Mouse (Mus musculus): ENCODE results near the gene Ghrl. TPM values are rescaled to one million over a fixed set of nuclear protein-coding genes. Genes with fewer than 3 reads are reported as not detected.
"Not testable (repeated sequence)": the region's sequence is repeated elsewhere in the genome, so short reads cannot be mapped to it uniquely, and the experiment has no call there.

Ghrl gene
- polyA plus RNA-seq, 1 experiment from 2014 or later = not detected

- H3K27me3 ChIP-seq (replicated peaks) = no peaks in the 10 kb centered on the region
- no peak for ATAC-seq (ENCODE audit: low FRiP score, low read depth)
- 98% methylated on average over 3 of the region's 3 CpGs for WGBS
- H3K27ac ChIP-seq = no peak overlapping the region
- H3K36me3 ChIP-seq = peaks cover 95% of the 10 kb centered on the region
- H3K4me1 ChIP-seq = no peaks in the 10 kb centered on the region
- no peak overlapping the region for H3K4me2 ChIP-seq (replicated peaks)
- no peak overlapping the region for H3K4me3 ChIP-seq
- no peaks in the 10 kb centered on the region for H3K9me3 ChIP-seq
- H3K9ac ChIP-seq = no peak overlapping the region
These were observed 11.6 kb upstream of the Ghrl start for GRCm38 (mm10) chr6:113731296-113731695.

- Histone ChIP-seq H3K27me3 (replicated peaks) (no peaks in the 10 kb centered on the region), H3K36me3 (peaks cover 81% of the 10 kb centered on the region), H3K4me2 (replicated peaks) (no peak overlapping the region), H3K4me1 (no peaks in the 10 kb centered on the region), H3K4me3 (no peak overlapping the region), H3K9ac (no peak overlapping the region), H3K27ac (no peak overlapping the region), H3K9me3 (no peaks in the 10 kb centered on the region)
- WGBS = 89% methylated on average over 7 of the region's 7 CpGs
- no peak for ATAC-seq (ENCODE audit: low FRiP score, low read depth)
These were observed 8.5 kb upstream of the Ghrl start for GRCm38 (mm10) chr6:113728181-113728580.

GRCm38 (mm10) chr6:113721061-113721460 lies 1.4 kb upstream of the Ghrl start:
- Histone ChIP-seq H3K27me3 (replicated peaks) (no peaks in the 10 kb centered on the region), H3K4me2 (replicated peaks) (no peak overlapping the region), H3K9me3 (no peaks in the 10 kb centered on the region), H3K27ac (no peak overlapping the region), H3K4me3 (no peak overlapping the region), H3K4me1 (no peaks in the 10 kb centered on the region), H3K9ac (no peak overlapping the region), H3K36me3 (peaks cover 39% of the 10 kb centered on the region)
- WGBS = 95% methylated on average over 4 of the region's 4 CpGs
- no peak for ATAC-seq (ENCODE audit: low FRiP score, low read depth)

GRCm38 (mm10) chr6:113717541-113717940 lies 2.1 kb downstream of the Ghrl start:
- H3K27ac ChIP-seq = no peak overlapping the region
- WGBS = 87% methylated on average over 3 of the region's 3 CpGs
- ATAC-seq (ENCODE audit: low FRiP score, low read depth) = no peak
- H3K4me2 ChIP-seq (replicated peaks) = no peak overlapping the region
- peaks cover 60% of the 10 kb centered on the region for H3K36me3 ChIP-seq
- H3K4me3 ChIP-seq = no peak overlapping the region
- no peaks in the 10 kb centered on the region for H3K9me3 ChIP-seq
- H3K4me1 ChIP-seq = no peaks in the 10 kb centered on the region
- H3K27me3 ChIP-seq (replicated peaks) = no peaks in the 10 kb centered on the region
- H3K9ac ChIP-seq = no peak overlapping the region

- no peak overlapping the region for H3K9ac ChIP-seq
- WGBS = 55% methylated on average over 1 of the region's 1 CpGs
- H3K4me1 ChIP-seq = no peaks in the 10 kb centered on the region
- no peaks in the 10 kb centered on the region for H3K9me3 ChIP-seq
- H3K4me3 ChIP-seq = no peak overlapping the region
- H3K27me3 ChIP-seq (replicated peaks) = no peaks in the 10 kb centered on the region
- H3K36me3 ChIP-seq = peaks cover 77% of the 10 kb centered on the region
- no peak overlapping the region for H3K4me2 ChIP-seq (replicated peaks)
- ATAC-seq (ENCODE audit: low FRiP score, low read depth) = no peak
- no peak overlapping the region for H3K27ac ChIP-seq
These were observed 4.9 kb downstream of the Ghrl start for GRCm38 (mm10) chr6:113714797-113715196.

GRCm38 (mm10) chr6:113714276-113714675 lies 5.4 kb downstream of the Ghrl start:
- H3K9ac ChIP-seq = no peak overlapping the region
- no peak overlapping the region for H3K4me3 ChIP-seq
- WGBS = 97% methylated on average over 2 of the region's 2 CpGs
- H3K4me2 ChIP-seq (replicated peaks) = no peak overlapping the region
- peaks cover 79% of the 10 kb centered on the region for H3K36me3 ChIP-seq
- no peaks in the 10 kb centered on the region for H3K27me3 ChIP-seq (replicated peaks)
- no peaks in the 10 kb centered on the region for H3K4me1 ChIP-seq
- ATAC-seq (ENCODE audit: low FRiP score, low read depth) = no peak
- no peak overlapping the region for H3K27ac ChIP-seq
- no peaks in the 10 kb centered on the region for H3K9me3 ChIP-seq

- not testable (repeated sequence) for H3K27ac ChIP-seq; H3K4me1 ChIP-seq; ATAC-seq (ENCODE audit: low FRiP score, low read depth); H3K4me2 ChIP-seq (replicated peaks); H3K9me3 ChIP-seq; H3K9ac ChIP-seq; H3K4me3 ChIP-seq; H3K27me3 ChIP-seq (replicated peaks)
- WGBS = 95% methylated on average over 5 of the region's 5 CpGs
- H3K36me3 ChIP-seq = peaks cover 78% of the 10 kb centered on the region
These were observed 6.3 kb downstream of the Ghrl start for GRCm38 (mm10) chr6:113713389-113713788.

- Histone ChIP-seq H3K27me3 (replicated peaks) (no peaks in the 10 kb centered on the region), H3K4me1 (no peaks in the 10 kb centered on the region), H3K9ac (no peak overlapping the region), H3K27ac (no peak overlapping the region), H3K4me2 (replicated peaks) (no peak overlapping the region), H3K9me3 (no peaks in the 10 kb centered on the region), H3K4me3 (no peak overlapping the region), H3K36me3 (peaks cover 85% of the 10 kb centered on the region)
- WGBS = 97% methylated on average over 3 of the region's 3 CpGs
- ATAC-seq (ENCODE audit: low FRiP score, low read depth) = no peak
These were observed 7.0 kb downstream of the Ghrl start for GRCm38 (mm10) chr6:113712718-113713117.

GRCm38 (mm10) chr6:113697222-113698205 lies 22.2 kb downstream of the Ghrl start:
- Histone ChIP-seq H3K4me2 (replicated peaks) (peak overlapping the region; percentile 100), H3K27ac (peak overlapping the region; percentile 72; the same call in 1 of the 2 replicates), H3K4me1 (peaks cover 32% of the 10 kb centered on the region), H3K27me3 (replicated peaks) (no peaks in the 10 kb centered on the region), H3K9me3 (no peaks in the 10 kb centered on the region), H3K4me3 (peak overlapping the region; percentile 92), H3K9ac (peak overlapping the region; percentile 80), H3K36me3 (peaks cover 24% of the 10 kb centered on the region)
- under 1% methylated on average over 113 of the region's 113 CpGs for WGBS
- ATAC-seq (ENCODE audit: low FRiP score, low read depth) = peak; percentile 75

GRCm38 (mm10) chr6:113696582-113697221 lies 23.0 kb downstream of the Ghrl start, which contains the start of gene Tatdn2:
TSS of gene Tatdn2 (plus strand) at chr6:113697050.
- under 1% methylated on average over 58 of the region's 58 CpGs for WGBS
- Histone ChIP-seq H3K36me3 (peaks cover 16% of the 10 kb centered on the region; the same call in 1 of the 2 replicates), H3K27ac (peak within 1 kb of the TSS; percentile 72; the same call in 1 of the 2 replicates), H3K9me3 (no peaks in the 10 kb centered on the region), H3K4me1 (peaks cover 32% of the 10 kb centered on the region), H3K4me3 (peak within 1 kb of the TSS; percentile 92), H3K9ac (peak within 1 kb of the TSS; percentile 80), H3K4me2 (replicated peaks) (peak within 1 kb of the TSS; percentile 100), H3K27me3 (replicated peaks) (no peaks in the 10 kb centered on the region)
- peak; percentile 99 for ATAC-seq (ENCODE audit: low FRiP score, low read depth)

GRCm38 (mm10) chr6:113695766-113696355 lies 23.8 kb downstream of the Ghrl start:
- ATAC-seq (ENCODE audit: low FRiP score, low read depth) = no peak
- H3K4me1 ChIP-seq = peaks cover 33% of the 10 kb centered on the region
- H3K9ac ChIP-seq = 0 out of 2 replicates have a peak overlapping the region, but pooled peaks have one; percentile 26
- peaks cover 10% of the 10 kb centered on the region; the same call in 1 of the 2 replicates for H3K36me3 ChIP-seq
- H3K4me2 ChIP-seq (replicated peaks) = peak overlapping the region; percentile 100
- WGBS = 63% methylated on average over 4 of the region's 4 CpGs
- no peak overlapping the region for H3K27ac ChIP-seq
- H3K9me3 ChIP-seq = no peaks in the 10 kb centered on the region
- no peak overlapping the region; the same call in 1 of the 2 replicates for H3K4me3 ChIP-seq
- H3K27me3 ChIP-seq (replicated peaks) = no peaks in the 10 kb centered on the region

GRCm38 (mm10) chr6:113695203-113695602 lies 24.5 kb downstream of the Ghrl start:
- H3K9me3 ChIP-seq = no peaks in the 10 kb centered on the region
- peaks cover 35% of the 10 kb centered on the region for H3K4me1 ChIP-seq
- no peak overlapping the region for H3K9ac ChIP-seq
- 76% methylated on average over 1 of the region's 1 CpGs for WGBS
- no peak overlapping the region for H3K27ac ChIP-seq
- no peak for ATAC-seq (ENCODE audit: low FRiP score, low read depth)
- H3K4me2 ChIP-seq (replicated peaks) = no peak overlapping the region
- peaks cover 7% of the 10 kb centered on the region; the same call in 1 of the 2 replicates for H3K36me3 ChIP-seq
- no peaks in the 10 kb centered on the region for H3K27me3 ChIP-seq (replicated peaks)
- no peak overlapping the region for H3K4me3 ChIP-seq

Measured in neural tube, embryonic 12.5 days (tissue).